Mouse (Mus musculus) left cerebral cortex, adult 11 months (tissue): ENCODE results near the gene Nipa2.
A peak's percentile ranks its signal among the peaks of the same experiment; 100 is the strongest.

Experiments
- DNase-seq: peaks from one replicate; pipeline ENCODE4 v3.0.0; 2022; ENCODE audit warnings: low spot score

Gene Nipa2

GRCm38 (mm10) chr7:55962004-55962908 lies at the start of gene Nipa2:
Nipa2 (minus strand) TSS chr7:55962476.
- DNase-seq, result peak; percentile 84

- no peak for DNase-seq
Observed at GRCm38 (mm10) chr7:56011018-56011333, 48.7 kb upstream of the Nipa2 start.

- DNase-seq, result no peak
Observed at GRCm38 (mm10) chr7:56010318-56011017, 48.2 kb upstream of the Nipa2 start.

- no peak for DNase-seq
Observed at GRCm38 (mm10) chr7:55998997-55999396, 36.7 kb upstream of the Nipa2 start.

GRCm38 (mm10) chr7:55995013-55995412 lies 32.7 kb upstream of the Nipa2 start:
- DNase-seq, result peak; percentile 33

- DNase-seq, result no peak
Observed at GRCm38 (mm10) chr7:55991858-55992257, 29.6 kb upstream of the Nipa2 start.

- no peak for DNase-seq
Observed at GRCm38 (mm10) chr7:55991129-55991528, 28.9 kb upstream of the Nipa2 start.

- peak; percentile 47 for DNase-seq
Observed at GRCm38 (mm10) chr7:55986526-55987214, 24.4 kb upstream of the Nipa2 start.

GRCm38 (mm10) chr7:55984754-55985153 lies 22.5 kb upstream of the Nipa2 start:
- DNase-seq, result no peak

- DNase-seq, result no peak
Observed at GRCm38 (mm10) chr7:55983107-55983506, 20.8 kb upstream of the Nipa2 start.

- DNase-seq, result no peak
Observed at GRCm38 (mm10) chr7:55982010-55982700, 19.9 kb upstream of the Nipa2 start.

GRCm38 (mm10) chr7:55981511-55981910 lies 19.2 kb upstream of the Nipa2 start:
- no peak for DNase-seq

- DNase-seq, result no peak
Observed at GRCm38 (mm10) chr7:55974429-55974828, 12.2 kb upstream of the Nipa2 start.

- DNase-seq, result no peak
Observed at GRCm38 (mm10) chr7:55969415-55969814, 7.1 kb upstream of the Nipa2 start.

GRCm38 (mm10) chr7:55968258-55968901 lies 6.1 kb upstream of the Nipa2 start:
- DNase-seq, result no peak

- DNase-seq, result no peak
Observed at GRCm38 (mm10) chr7:55966866-55967460, 4.7 kb upstream of the Nipa2 start.

GRCm38 (mm10) chr7:55960506-55960905 lies 1.8 kb downstream of the Nipa2 start:
- DNase-seq, result no peak

GRCm38 (mm10) chr7:55959801-55960200 lies 2.5 kb downstream of the Nipa2 start:
- DNase-seq, result no peak

GRCm38 (mm10) chr7:55957916-55958315 lies 4.4 kb downstream of the Nipa2 start:
- DNase-seq, result no peak

GRCm38 (mm10) chr7:55957178-55957577 lies 5.1 kb downstream of the Nipa2 start:
- DNase-seq, result no peak

- no peak for DNase-seq
Observed at GRCm38 (mm10) chr7:55956054-55956453, 6.2 kb downstream of the Nipa2 start.
